Mouse (Mus musculus): ENCODE data around the gene Ptpa.

Gene Ptpa

GRCm38 (mm10) chr2:30469009-30469408 is 53.2 kb downstream of the Ptpa start:
- no peak for DNase-seq

- DNase-seq, result no peak
Measured at GRCm38 (mm10) chr2:30469796-30470142, 53.9 kb downstream of the Ptpa start.

GRCm38 (mm10) chr2:30470143-30470946 is 54.5 kb downstream of the Ptpa start:
- peak; percentile 74 for DNase-seq

GRCm38 (mm10) chr2:30471051-30471450 is 55.2 kb downstream of the Ptpa start:
- DNase-seq, result peak; percentile 25

DNA sequence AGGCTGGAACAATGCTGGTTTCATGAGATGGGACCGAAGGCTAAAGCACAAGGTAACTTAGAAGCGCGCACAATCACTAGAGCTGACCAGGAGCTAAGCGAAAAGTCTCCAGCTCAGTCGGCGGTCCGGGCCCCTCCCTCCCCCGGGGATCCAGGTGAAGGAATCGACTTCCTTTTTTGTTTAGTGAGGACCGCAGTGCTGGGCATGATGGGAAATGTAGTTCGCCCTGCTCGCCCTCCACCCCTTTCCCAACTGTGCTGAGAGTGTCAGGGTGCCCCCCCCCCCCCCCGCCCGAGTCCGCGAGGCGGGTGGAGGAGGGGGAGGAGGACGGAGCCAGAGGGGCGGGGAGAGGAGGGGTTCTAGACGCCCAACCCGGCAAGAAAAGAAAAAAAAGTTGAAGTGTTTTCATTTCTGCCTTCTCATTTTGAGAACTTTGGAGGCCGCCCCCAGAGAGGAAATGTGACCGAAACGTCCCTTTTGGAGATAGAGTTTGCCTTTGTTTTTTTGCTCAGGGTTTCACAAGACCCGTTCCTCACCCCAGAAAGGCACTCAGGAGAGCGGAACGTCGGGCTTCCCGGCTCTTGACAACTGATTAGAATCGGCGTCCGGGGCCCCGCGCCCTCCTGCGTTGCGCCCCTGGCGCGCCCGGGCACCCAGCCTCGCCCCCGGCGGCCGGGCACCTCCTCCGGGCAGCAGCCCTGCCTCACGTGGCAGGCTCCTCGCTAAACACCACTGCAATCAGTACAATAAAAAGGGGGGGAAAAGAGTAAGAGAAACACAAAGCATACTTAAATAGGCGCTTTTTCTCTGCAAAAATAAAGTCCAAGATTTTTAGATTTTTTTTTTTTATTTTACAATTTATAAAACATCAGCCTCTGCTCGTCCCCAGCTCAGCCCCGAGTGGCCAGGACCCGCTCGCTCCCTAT is 56.2 kb downstream of the Ptpa start:
- peak; percentile 35 for DNase-seq

- DNase-seq, result peak; percentile 17
Measured at GRCm38 (mm10) chr2:30472731-30473351, 57.0 kb downstream of the Ptpa start.

- DNase-seq, result no peak
Measured at GRCm38 (mm10) chr2:30473431-30474031, 57.7 kb downstream of the Ptpa start.

DNA sequence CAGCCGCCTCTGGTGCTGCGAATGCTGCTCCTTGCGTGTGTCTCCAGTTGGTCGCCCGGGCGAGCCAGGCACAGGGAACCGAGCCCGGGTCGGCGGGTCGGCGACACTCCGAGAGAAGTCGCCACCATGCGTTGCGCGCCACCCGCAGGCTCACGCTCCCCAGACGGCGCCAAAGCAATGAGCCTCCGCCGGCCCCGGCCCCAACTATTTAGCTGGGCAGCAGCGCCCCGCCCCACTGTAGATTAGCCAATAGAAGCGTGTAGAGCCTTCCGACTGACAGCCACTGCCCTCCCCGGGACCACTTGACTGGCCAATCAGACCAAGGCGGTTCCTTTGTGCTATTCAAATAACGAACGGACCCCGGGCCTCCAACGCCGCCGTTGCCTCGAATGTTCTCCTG is 58.2 kb downstream of the Ptpa start, which contains the start of gene Ier5l:
TSS of gene Ier5l (minus strand) at position 181 of the 400 bp plus-strand sequence.
- peak; percentile 62 for DNase-seq

DNA sequence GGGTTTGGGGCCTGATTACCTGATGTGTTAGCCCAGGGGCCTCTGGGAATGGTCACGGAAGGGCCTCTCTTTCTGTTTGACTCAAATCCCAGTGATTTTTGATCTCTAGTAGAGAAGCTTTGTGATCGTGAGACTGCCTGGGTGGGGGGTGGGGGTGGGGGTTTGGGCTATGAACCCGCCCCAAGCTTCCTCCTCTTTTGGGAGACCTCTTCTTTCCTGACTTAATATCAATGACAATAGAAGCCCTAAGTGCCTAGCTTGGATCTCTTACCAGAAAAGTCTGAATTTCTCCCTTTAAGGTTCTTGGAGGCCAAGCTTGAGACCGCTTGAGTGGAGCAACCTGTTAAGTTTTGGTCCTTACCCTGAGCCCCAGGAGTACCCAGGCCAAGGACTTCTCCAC is 58.9 kb downstream of the Ptpa start:
- no peak for DNase-seq

- no peak for DNase-seq
Measured at GRCm38 (mm10) chr2:30475457-30475856, 59.6 kb downstream of the Ptpa start.

GRCm38 (mm10) chr2:30476241-30476640 is 60.4 kb downstream of the Ptpa start:
- no peak for DNase-seq

DNA sequence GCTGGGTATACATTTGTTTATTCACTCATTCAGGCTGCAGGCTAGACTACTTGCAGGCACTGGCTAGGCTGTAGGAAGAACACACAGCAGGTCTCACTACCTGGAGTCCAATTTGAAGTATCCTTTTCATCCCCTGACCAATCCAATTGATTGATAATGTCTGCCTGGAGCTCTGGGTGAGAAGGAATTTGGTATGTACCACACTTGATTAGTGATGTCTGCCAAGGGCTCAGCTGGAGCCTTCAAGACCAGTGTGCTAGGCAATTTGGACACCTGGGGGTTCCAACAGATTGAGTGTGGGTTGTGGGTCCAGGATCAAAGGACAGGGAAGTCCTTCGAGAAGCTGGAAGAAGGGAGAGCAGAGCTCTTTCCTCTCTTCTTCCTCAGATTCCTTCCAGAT is 62.7 kb downstream of the Ptpa start:
- no peak for DNase-seq

DNA sequence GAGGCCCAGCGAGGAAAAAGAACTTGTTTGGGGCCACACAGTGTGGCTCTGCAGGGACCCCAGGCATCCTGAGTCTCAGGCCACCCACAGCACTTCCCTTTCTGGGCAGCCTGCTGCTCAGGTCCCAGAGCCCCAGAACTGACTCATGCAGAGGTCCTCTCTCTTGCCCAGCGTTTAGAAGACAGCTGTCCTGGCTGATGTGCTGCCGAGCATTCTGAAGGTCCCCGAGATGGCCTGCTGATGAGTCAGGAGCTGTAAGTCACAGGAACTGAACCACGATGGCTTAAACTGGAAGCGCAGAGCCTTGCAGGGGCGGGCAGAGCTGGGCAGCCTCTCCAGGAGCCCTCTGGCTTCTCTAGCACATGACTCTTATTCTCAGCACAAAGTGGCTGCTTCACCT is 71.8 kb downstream of the Ptpa start:
- no peak for DNase-seq

GRCm38 (mm10) chr2:30490384-30490783 is 74.5 kb downstream of the Ptpa start:
- DNase-seq, result no peak

DNA sequence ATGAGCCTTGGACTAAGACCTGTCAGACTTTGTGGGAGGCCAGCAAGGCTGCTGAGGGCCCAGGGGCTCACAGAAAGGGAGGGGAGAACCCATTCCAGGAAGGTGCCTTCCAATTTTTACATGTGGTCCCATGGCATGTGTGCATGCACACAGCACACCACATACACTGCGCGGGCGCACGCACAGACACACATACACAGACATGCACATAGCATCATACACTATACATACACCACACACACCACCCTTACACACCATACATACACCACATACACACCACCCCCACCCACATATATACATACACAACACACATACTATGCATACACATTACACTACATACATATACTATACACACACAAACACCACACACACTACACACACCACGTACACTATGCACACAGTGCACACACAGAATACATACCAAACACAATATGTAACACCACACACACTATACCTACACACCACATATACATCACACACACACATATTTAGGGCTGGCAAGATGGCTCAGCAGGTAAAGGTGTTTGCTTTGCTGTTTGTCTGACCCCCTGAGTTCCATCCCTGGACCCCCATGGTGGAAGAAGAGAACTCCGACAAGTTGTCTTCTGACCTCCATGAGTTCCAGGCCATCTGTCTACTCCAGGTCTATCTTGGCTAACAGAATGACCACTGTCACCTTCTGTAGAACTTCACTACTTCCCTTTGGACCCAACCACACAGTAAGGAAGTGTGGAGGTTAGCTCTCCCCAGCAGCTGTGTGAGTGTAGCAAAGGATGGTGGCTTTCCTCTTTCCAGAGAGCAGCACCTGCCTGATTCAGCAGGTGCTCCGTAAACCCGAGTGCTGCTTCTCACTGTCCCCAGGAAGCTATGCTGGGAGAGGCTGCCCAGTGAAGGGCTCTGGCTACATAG is 79.4 kb downstream of the Ptpa start:
- no peak for DNase-seq

GRCm38 (mm10) chr2:30495909-30496861 is 80.3 kb downstream of the Ptpa start:
- peak; percentile 55 for DNase-seq
